In genomic region chr19:59166311-59166761, GRCm38 (mm10) we compare ENCODE assay signal across 9 mouse cellular contexts. TPM values are rescaled to one million over a fixed set of nuclear protein-coding genes. Genes with fewer than 3 reads are reported as not detected.
DNase-seq lines count a peak whose midpoint lies in the region; ATAC-seq and TF ChIP-seq lines count a peak whose summit lies in the region.
"Had no signal": no experiment of that assay in that cellular context is flagged by ENCODE, and none has a peak within 500 bp of the region (broad histone marks: within the 10 kb centered on the region; RNA-seq: fewer than 3 reads in every experiment).

No protein-coding gene starts in this region.

- peak; percentile 45; the same call in 1 of the 2 replicates for ATAC-seq in kidney, embryonic 15.5 days (replicated peaks; ENCODE audit: low FRiP score)
- peak; percentile 50 for ATAC-seq in heart, postnatal 0 days (ENCODE audit: insufficient read depth, low read depth)
- ATAC-seq in liver, embryonic 11.5 days (replicated peaks; ENCODE audit: low FRiP score) = no peak

- H3K27ac ChIP-seq in kidney, embryonic 15.5 days = no peak overlapping the region
- H3K27ac ChIP-seq in heart, postnatal 0 days (ENCODE audit: low read depth) = no peak overlapping the region
- H3K27ac ChIP-seq in liver, embryonic 11.5 days (ENCODE audit: low read depth, low read length) = no peak overlapping the region
- H3K27ac ChIP-seq in olfactory bulb, adult 2 months (ENCODE audit: insufficient read depth, low read depth, low read length) = no peak overlapping the region

- no peaks in the 10 kb centered on the region for H3K9me3 ChIP-seq in kidney, embryonic 15.5 days (replicated peaks)
- no peaks in the 10 kb centered on the region for H3K9me3 ChIP-seq in heart, postnatal 0 days (replicated peaks; ENCODE audit: control insufficient read depth, low read length)
- no peaks in the 10 kb centered on the region for H3K9me3 ChIP-seq in liver, embryonic 11.5 days (ENCODE audit: control insufficient read depth, low read length)

- peaks cover 31% of the 10 kb centered on the region for H3K4me1 ChIP-seq in kidney, embryonic 15.5 days
- peaks cover 11% of the 10 kb centered on the region; the same call in 1 of the 2 replicates for H3K4me1 ChIP-seq in heart, postnatal 0 days (ENCODE audit: control insufficient read depth, insufficient read depth)
- H3K4me1 ChIP-seq in liver, embryonic 11.5 days (replicated peaks; ENCODE audit: control insufficient read depth, insufficient read depth, low read length) = peaks cover 6% of the 10 kb centered on the region
- peaks cover 24% of the 10 kb centered on the region for H3K4me1 ChIP-seq in olfactory bulb, adult 2 months (ENCODE audit: control insufficient read depth, insufficient read depth, low read length)

- TF ChIP-seq CTCF in brain, embryonic 14.5 days (IDR thresholded peaks at IDR 0.05; ENCODE audit: borderline replicate concordance, extremely low read depth, insufficient read depth, insufficient read length) = no peak
- TF ChIP-seq CTCF in heart, postnatal 0 days (IDR thresholded peaks at IDR 0.05; ENCODE audit: low read depth) = no peak
- TF ChIP-seq CTCF in olfactory bulb, adult 2 months (IDR thresholded peaks at IDR 0.05; ENCODE audit: insufficient read depth, low read depth, low read length) = no peak

- WGBS in kidney, embryonic 15.5 days = under 1% methylated on average over 53 of the region's 55 CpGs
- under 1% methylated on average over 48 of the region's 55 CpGs for WGBS in heart, postnatal 0 days
- WGBS in liver, embryonic 11.5 days = under 1% methylated on average over 53 of the region's 55 CpGs
- 2% methylated on average over 54 of the region's 55 CpGs for WGBS in olfactory bulb, adult 2 months

- no peak for DNase-seq in kidney, adult 11 months
- peak; percentile 68 for DNase-seq in brain, embryonic 14.5 days (ENCODE audit: low read depth)
- DNase-seq in heart, postnatal 0 days (ENCODE audit: low spot score) = no peak
- peak; percentile 49 for DNase-seq in liver, embryonic 11.5 days (ENCODE audit: low spot score)
- DNase-seq in left cerebral cortex, postnatal 4 days = no peak
- no peak for DNase-seq in thymus, adult 18-20 months

- H3K4me3 ChIP-seq in kidney, embryonic 15.5 days (replicated peaks) = peak overlapping the region; percentile 45
- H3K4me3 ChIP-seq in heart, postnatal 0 days (ENCODE audit: low read depth, low read length) = peak overlapping the region; percentile 36
- H3K4me3 ChIP-seq in liver, embryonic 11.5 days (ENCODE audit: low read depth, low read length) = peak overlapping the region; percentile 41
- peak overlapping the region; percentile 44 for H3K4me3 ChIP-seq in olfactory bulb, adult 2 months (ENCODE audit: insufficient read depth, low read depth, low read length)

- H3K36me3 ChIP-seq in kidney, embryonic 15.5 days = no peaks in the 10 kb centered on the region
- H3K36me3 ChIP-seq in heart, postnatal 0 days (replicated peaks; ENCODE audit: control insufficient read depth, insufficient read depth, low read length) = no peaks in the 10 kb centered on the region
- H3K36me3 ChIP-seq in liver, embryonic 11.5 days (ENCODE audit: control insufficient read depth, insufficient read depth, low read length) = no peaks in the 10 kb centered on the region

- no peak for TF ChIP-seq EP300 in heart, postnatal 0 days (IDR thresholded peaks at IDR 0.05; ENCODE audit: low read depth)

- peak overlapping the region; percentile 75 for H3K4me2 ChIP-seq in kidney, embryonic 15.5 days
- peak overlapping the region; percentile 62 for H3K4me2 ChIP-seq in heart, postnatal 0 days (ENCODE audit: low read depth, low read length)
- peak overlapping the region; percentile 65 for H3K4me2 ChIP-seq in liver, embryonic 11.5 days

- TF ChIP-seq POLR2A in brain, embryonic 14.5 days (IDR thresholded peaks at IDR 0.05; ENCODE audit: borderline replicate concordance, extremely low read depth, insufficient read depth, insufficient read length, poor library complexity, severe bottlenecking) = no peak
- no peak for TF ChIP-seq POLR2A in olfactory bulb, adult 2 months (IDR thresholded peaks at IDR 0.05; ENCODE audit: insufficient read depth, low read depth, low read length)

- intact Hi-C loops in left cerebral cortex, postnatal 4 days (cut with DNase I) = no loop called here

- H3K9ac ChIP-seq in kidney, embryonic 15.5 days = 0 out of 2 replicates have a peak overlapping the region, but pooled peaks have one; percentile 23
- no peak overlapping the region for H3K9ac ChIP-seq in heart, postnatal 0 days (replicated peaks; ENCODE audit: low read depth, low read length)
- no peak overlapping the region for H3K9ac ChIP-seq in liver, embryonic 11.5 days (ENCODE audit: low read depth, low read length)

- peaks cover 100% of the 10 kb centered on the region for H3K27me3 ChIP-seq in kidney, embryonic 15.5 days
- peaks cover 100% of the 10 kb centered on the region for H3K27me3 ChIP-seq in heart, postnatal 0 days (ENCODE audit: control insufficient read depth, insufficient read depth, low read length)
- peaks cover 97% of the 10 kb centered on the region for H3K27me3 ChIP-seq in liver, embryonic 11.5 days (replicated peaks; ENCODE audit: control insufficient read depth, insufficient read depth, low read length)

RNA-seq across cellular contexts. Expression of gene Vax1, which starts 3.5 kb away (rescaled TPM):
- not detected in 2 replicates for polyA plus RNA-seq in kidney, embryonic 15.5 days (2015; fragmentation: Nextera tagmentation; extraction: Ambion mirVana)
- polyA plus RNA-seq in brain, embryonic 14.5 days (2012; rRNA removed) = 10.5 and 22.5 TPM in 2 replicates
- total RNA-seq in heart, postnatal 0 days (2014; rRNA removed; ENCODE audit: low replicate concordance) = not detected in 2 replicates
- not detected in 2 replicates for polyA plus RNA-seq in heart, postnatal 0 days (2015; fragmentation: Nextera tagmentation; extraction: Ambion mirVana)
- not detected in 2 replicates for polyA plus RNA-seq in liver, embryonic 11.5 days (2014; fragmentation: Nextera tagmentation; extraction: Ambion mirVana)
- not detected in 2 replicates for polyA plus RNA-seq in olfactory bulb, adult 2 months (2012; ENCODE audit: insufficient read depth, insufficient read length, low replicate concordance, missing spikeins)
- total RNA-seq in left cerebral cortex, postnatal 4 days (2021) = 1 to 10 TPM; 2.4 to 3.2 TPM

RNA-seq across cellular contexts. Expression of gene Kcnk18, which starts 52.7 kb away (rescaled TPM):
- not detected in 2 replicates for polyA plus RNA-seq in kidney, embryonic 15.5 days (2015; fragmentation: Nextera tagmentation; extraction: Ambion mirVana)
- not detected in 2 replicates for polyA plus RNA-seq in brain, embryonic 14.5 days (2012; rRNA removed)
- not detected in 2 replicates for total RNA-seq in heart, postnatal 0 days (2014; rRNA removed; ENCODE audit: low replicate concordance)
- not detected in 2 replicates for polyA plus RNA-seq in heart, postnatal 0 days (2015; fragmentation: Nextera tagmentation; extraction: Ambion mirVana)
- not detected in 2 replicates for polyA plus RNA-seq in liver, embryonic 11.5 days (2014; fragmentation: Nextera tagmentation; extraction: Ambion mirVana)
- not detected in 2 replicates for polyA plus RNA-seq in olfactory bulb, adult 2 months (2012; ENCODE audit: insufficient read depth, insufficient read length, low replicate concordance, missing spikeins)
- not detected for total RNA-seq in left cerebral cortex, postnatal 4 days (2021)
- total RNA-seq: layer of hippocampus, postnatal 10 days had no signal

Comparison
In these comparisons a context has a peak if more than half of its experiments do, and no peak if none do; other contexts are left out.
1. DNase-seq: peak in brain, embryonic 14.5 days (single experiment) and liver, embryonic 11.5 days (single experiment); none in kidney, adult 11 months (single experiment), heart, postnatal 0 days (single experiment), left cerebral cortex, postnatal 4 days (single experiment) and thymus, adult 18-20 months (0 of 2).
2. RNA of gene Vax1, which starts 3.5 kb away (polyA plus RNA-seq): 10.5 to 22.5 TPM in brain, embryonic 14.5 days; not detected in kidney, embryonic 15.5 days, not detected in heart, postnatal 0 days, not detected in liver, embryonic 11.5 days and not detected in olfactory bulb, adult 2 months; every median in the first group is over 10 times any median in the second.
3. Peak in every context shown above with its lines, with median percentiles within 50 percentile points of each other: H3K4me2 ChIP-seq and H3K4me3 ChIP-seq.